Mouse (Mus musculus) heart, embryonic 11.5 days (tissue): ENCODE measurements around the gene Cldn10. TPM values are rescaled to one million over a fixed set of nuclear protein-coding genes. Genes with fewer than 3 reads are reported as not detected.

Experiments
- polyA plus RNA-seq: library from polyadenylated mRNA; unstranded; fragments of >200 nt; fragmentation: Nextera tagmentation; extraction: Ambion mirVana; gene quantifications from 2 replicates; pipeline ENCODE4 v1.2.1, GENCODE M21; 2014

Cldn10 gene
- polyA plus RNA-seq, 1 experiment from 2014 or later: 0.56 TPM

Other genes starting within 250 kb of the Cldn10 start
- 1.6 and 1.7 TPM in 2 replicates for gene Abcc4, start 81.7 kb upstream of the Cldn10 start, polyA plus RNA-seq
- gene Dzip1, start 137.6 kb downstream of the Cldn10 start, polyA plus RNA-seq: 11.3 and 13.2 TPM in 2 replicates
- gene Dnajc3, start 150.1 kb downstream of the Cldn10 start, polyA plus RNA-seq: 32.8 and 37.6 TPM in 2 replicates